Mouse (Mus musculus) liver, adult 2 months (tissue): ENCODE measurements around the gene Slc38a3. TPM values are rescaled to one million over a fixed set of nuclear protein-coding genes. Genes with fewer than 3 reads are reported as not detected.
A peak's percentile ranks its signal among the peaks of the same experiment; 100 is the strongest.

ENCODE experiments used
- DNase-seq: peaks from one replicate; pipeline ENCODE4 v3.0.0-alpha.2; 2011; ENCODE audit warnings: low read depth, low spot score; ENCODE audit errors: extremely low read depth
- H3K27ac ChIP-seq: fragments of 200-500 bp; replicated peaks from 2 replicates; pipeline ENCODE4 v1.5.1; 2012; ENCODE audit warnings: low read depth, mild to moderate bottlenecking, control low read depth, inconsistent platforms, low read length; ENCODE audit not compliant: insufficient read depth
- H3K27me3 ChIP-seq: fragments of 200-500 bp; 2 replicates; pipeline ENCODE4 v1.6.1; 2012; ENCODE audit warnings: mild to moderate bottlenecking, moderate library complexity, low read length, inconsistent platforms; ENCODE audit not compliant: control insufficient read depth, insufficient read depth
- H3K36me3 ChIP-seq: fragments of 200-500 bp; 2 replicates; pipeline ENCODE4 v1.6.1; 2012; ENCODE audit warnings: low read length, inconsistent platforms; ENCODE audit not compliant: control insufficient read depth, insufficient read depth
- H3K4me1 ChIP-seq: fragments of 200-500 bp; 2 replicates; pipeline ENCODE4 v1.6.1; 2011; ENCODE audit warnings: low read length; ENCODE audit not compliant: control insufficient read depth, insufficient read depth
- H3K4me3 ChIP-seq: fragments of 200-500 bp; 2 replicates; pipeline ENCODE4 v1.5.1; 2011; ENCODE audit warnings: low read depth, mild to moderate bottlenecking, control low read depth, low read length, moderate library complexity; ENCODE audit not compliant: insufficient read depth
- H3K79me2 ChIP-seq: fragments of 200-500 bp; 2 replicates; pipeline ENCODE4 v1.6.1; 2012; ENCODE audit warnings: inconsistent platforms, mild to moderate bottlenecking, low read length, moderate library complexity; ENCODE audit not compliant: control insufficient read depth, insufficient read depth
- H3K9ac ChIP-seq: fragments of 200-500 bp; 2 replicates; pipeline ENCODE4 v1.6.1; 2012; ENCODE audit warnings: low read depth, mild to moderate bottlenecking, control low read depth, inconsistent platforms, low read length
- CTCF ChIP-seq: fragments of 200-500 bp; IDR thresholded peaks from 2 replicates; pipeline ENCODE4 v1.5.1; 2011; ENCODE audit warnings: low read depth, low read length, control low read depth
- POLR2A ChIP-seq: fragments of 200-500 bp; IDR thresholded peaks from 2 replicates; pipeline ENCODE4 v1.6.1; 2011; ENCODE audit warnings: low read length, control low read depth; ENCODE audit not compliant: insufficient read depth; ENCODE audit errors: extremely low read depth
- WGBS: fragments of 180-500 bp; shearing (Covaris S2); methylation state at CpG from one replicate; pipeline ENCODE4 v1.1.7; 2018; 5-methylcytosine and 5-hydroxymethylcytosine counted together
- polyA plus RNA-seq: library from polyadenylated mRNA; depleted of rRNA; stranded (reverse); fragments of >200 nt; gene quantifications from 2 replicates; pipeline ENCODE4 v1.2.3, GENCODE M21; 2012
- total RNA-seq: library from RNA; depleted of rRNA; stranded (reverse); fragments of >200 nt; gene quantifications from 2 replicates; pipeline ENCODE4 v1.2.3, GENCODE M21; 2014

Gene Slc38a3
- total and polyA plus RNA-seq, 2 experiments, result 982 to 4,585 TPM

DNA sequence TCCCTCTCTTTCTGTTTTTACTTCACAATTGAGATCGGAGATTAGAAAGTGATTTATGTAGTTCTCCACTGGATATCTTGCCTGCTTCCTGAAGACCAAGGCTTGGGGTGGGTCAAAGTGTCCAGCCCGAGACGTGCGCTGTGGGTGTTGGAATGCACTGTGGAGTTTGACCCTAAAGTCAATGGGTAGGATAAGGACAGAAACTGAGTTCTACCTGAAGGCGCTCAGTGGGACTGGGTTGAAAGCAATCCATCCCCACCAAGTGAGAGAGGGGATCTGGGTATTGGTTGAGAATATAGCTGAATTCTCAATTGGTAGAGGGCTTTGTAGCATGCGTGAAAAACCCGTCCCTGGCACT, 24.2 kb downstream of the Slc38a3 start:
- H3K79me2 ChIP-seq, result no peaks in the 10 kb centered on the region
- DNase-seq, result peak; percentile 21
- H3K4me1 ChIP-seq, result peaks cover 6% of the 10 kb centered on the region
- no peak overlapping the region for H3K4me3 ChIP-seq
- TF ChIP-seq CTCF (no peak), POLR2A (no peak)
- H3K27ac ChIP-seq, result no peak overlapping the region
- no peak overlapping the region for H3K9ac ChIP-seq
- no peaks in the 10 kb centered on the region for H3K36me3 ChIP-seq
- H3K27me3 ChIP-seq, result no peaks in the 10 kb centered on the region
- WGBS, result 39% methylated on average over 7 of the region's 7 CpGs

DNA sequence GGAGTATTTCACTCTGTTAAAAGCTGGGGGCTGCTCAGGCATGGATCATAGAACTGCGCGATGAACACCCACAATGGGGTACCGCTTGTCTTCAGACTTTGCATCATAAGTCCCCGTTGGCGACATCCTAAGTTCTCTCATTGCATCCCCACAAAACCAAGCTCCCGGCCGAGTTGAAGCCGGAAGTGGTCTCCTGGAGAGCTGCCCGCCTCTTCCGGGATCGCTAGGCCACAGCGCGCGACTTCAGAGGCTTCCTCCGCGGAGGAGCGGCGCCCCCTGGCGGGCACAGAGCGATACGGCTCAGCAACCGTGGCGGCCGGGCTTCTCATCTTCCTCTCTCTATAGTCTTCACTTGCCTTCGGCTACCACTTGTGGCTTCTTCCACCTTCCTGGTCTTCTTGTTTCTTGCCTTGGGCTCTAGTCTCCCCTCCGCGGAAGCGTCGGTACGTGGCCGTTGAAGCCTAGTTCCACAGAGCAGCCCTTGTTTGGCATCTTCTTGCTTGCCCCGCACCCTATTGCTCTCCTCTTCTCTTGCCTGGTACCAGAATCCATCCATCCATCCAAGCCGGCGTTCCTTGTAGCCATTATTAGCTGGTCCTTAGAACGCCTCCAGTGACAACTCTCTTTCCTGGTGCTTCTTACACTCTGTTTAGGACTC, 24.7 kb downstream of the Slc38a3 start:
- DNase-seq, result peak; percentile 48
- Histone ChIP-seq H3K9ac (peak overlapping the region; percentile 66), H3K79me2 (no peaks in the 10 kb centered on the region), H3K36me3 (no peaks in the 10 kb centered on the region), H3K27me3 (no peaks in the 10 kb centered on the region), H3K4me3 (peak overlapping the region; percentile 46), H3K4me1 (peaks cover 6% of the 10 kb centered on the region), H3K27ac (no peak overlapping the region)
- peak; percentile 90 for TF ChIP-seq CTCF
- TF ChIP-seq POLR2A, result no peak
- WGBS, result 3% methylated on average over 35 of the region's 35 CpGs

DNA sequence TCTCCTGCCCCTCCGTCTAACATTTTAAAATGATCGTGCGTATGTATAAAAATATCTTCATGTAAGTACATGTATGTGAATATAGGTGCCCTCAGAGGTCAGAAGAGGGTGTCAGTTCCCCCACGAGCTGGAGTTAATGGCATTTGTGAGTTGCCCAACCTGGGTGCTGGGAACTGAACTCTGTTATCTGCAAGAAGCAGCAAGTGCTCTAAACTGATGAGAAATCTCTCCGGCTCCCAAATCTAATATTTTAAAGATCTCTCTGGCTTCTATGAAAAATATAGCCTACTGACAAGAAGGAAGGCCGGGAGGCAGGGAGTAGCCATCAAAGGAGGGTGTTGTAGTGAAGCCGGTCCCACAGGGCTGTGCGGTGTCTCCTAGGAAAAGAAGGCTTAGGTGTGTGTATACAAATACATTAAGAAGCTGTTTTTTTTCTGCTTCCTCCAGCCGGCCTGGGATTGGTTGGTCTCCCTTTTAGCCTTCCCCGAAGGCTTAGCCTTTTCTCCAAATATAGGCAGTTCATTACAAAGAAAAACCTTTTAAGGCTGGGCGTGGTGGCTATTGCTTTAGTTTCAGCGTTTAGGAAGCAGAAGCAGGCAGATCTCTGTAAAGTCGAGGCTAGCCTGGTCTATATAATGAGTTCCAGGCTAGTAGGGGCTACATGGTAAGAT, 25.7 kb downstream of the Slc38a3 start:
- Histone ChIP-seq H3K79me2 (no peaks in the 10 kb centered on the region), H3K4me3 (no peak overlapping the region), H3K27me3 (no peaks in the 10 kb centered on the region), H3K27ac (no peak overlapping the region), H3K9ac (no peak overlapping the region), H3K36me3 (no peaks in the 10 kb centered on the region), H3K4me1 (peaks cover 6% of the 10 kb centered on the region)
- no peak for DNase-seq
- WGBS, result 93% methylated on average over 13 of the region's 13 CpGs
- no peak for TF ChIP-seq CTCF
- no peak for TF ChIP-seq POLR2A

DNA sequence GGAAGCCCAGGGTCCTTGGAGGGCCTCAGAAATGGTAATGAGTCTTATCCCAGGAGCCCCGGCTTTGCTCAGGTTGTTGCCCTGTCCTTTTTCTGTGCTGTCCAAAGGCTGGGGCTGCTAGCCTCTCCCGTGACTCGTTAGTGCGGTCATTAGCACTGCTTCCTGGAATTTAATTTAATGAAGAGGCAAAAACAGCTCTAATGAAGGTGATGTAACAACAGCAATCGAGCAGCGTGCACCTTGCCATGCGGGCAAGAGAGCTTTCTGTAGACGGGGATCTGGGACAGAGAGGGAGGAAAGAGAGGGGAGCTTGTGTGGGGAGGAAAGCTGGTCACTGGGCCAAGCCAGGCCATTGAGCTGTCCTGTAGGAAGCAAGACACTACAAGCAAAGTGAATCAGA, 27.7 kb downstream of the Slc38a3 start:
- DNase-seq, result no peak
- no peak overlapping the region for H3K9ac ChIP-seq
- TF ChIP-seq POLR2A, result no peak
- TF ChIP-seq CTCF, result no peak
- no peak overlapping the region for H3K4me3 ChIP-seq
- no peaks in the 10 kb centered on the region for H3K79me2 ChIP-seq
- WGBS, result 87% methylated on average over 8 of the region's 8 CpGs
- H3K4me1 ChIP-seq, result peaks cover 6% of the 10 kb centered on the region
- H3K27me3 ChIP-seq, result no peaks in the 10 kb centered on the region
- no peaks in the 10 kb centered on the region for H3K36me3 ChIP-seq
- H3K27ac ChIP-seq, result no peak overlapping the region

DNA sequence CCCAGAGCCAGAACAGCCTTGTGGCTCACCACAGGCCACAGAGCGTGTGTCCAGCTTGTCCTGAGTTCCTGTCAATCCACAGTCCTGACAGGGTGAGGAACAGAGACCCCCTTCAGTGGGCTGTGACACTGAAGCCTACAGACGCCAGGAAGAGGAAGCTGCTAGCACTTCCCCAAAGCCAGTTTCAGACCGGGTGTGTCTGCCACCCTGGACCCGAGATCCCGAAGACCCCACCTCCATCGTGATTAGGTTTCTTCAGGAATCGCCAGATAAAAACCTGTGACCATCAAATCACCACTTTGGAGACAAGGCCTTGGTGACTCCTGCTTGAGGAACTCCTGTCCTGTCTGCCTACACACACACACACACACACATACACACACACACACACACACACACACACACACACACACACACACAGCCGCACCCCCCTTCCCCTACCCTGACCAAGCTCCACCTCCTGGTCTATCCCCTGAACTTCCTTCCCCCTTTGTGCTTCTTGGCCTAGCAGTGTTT, 29.0 kb downstream of the Slc38a3 start:
- Histone ChIP-seq H3K9ac (no peak overlapping the region), H3K4me3 (no peak overlapping the region), H3K27ac (peak overlapping the region; percentile 9)

DNA sequence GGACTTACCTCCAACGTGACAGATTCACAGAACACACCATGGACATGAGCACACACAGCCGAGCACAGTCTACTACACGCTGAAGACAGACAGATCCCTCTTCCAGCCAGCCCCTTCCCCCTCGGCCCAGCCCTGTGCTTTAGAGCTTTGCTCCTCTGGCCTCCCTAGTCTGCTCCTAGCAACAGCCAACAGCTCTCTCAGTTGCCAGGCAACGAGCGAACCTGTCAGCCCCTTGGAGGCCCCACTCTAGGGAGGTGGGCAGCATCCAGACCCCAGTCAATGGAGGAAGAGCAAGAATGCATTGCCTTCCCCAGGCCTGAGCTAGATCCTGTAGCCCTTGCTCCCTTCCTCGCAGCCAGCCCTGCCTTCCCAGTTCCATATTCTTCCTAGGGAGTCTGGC, 32.3 kb downstream of the Slc38a3 start:
- Histone ChIP-seq H3K9ac (no peak overlapping the region), H3K36me3 (no peaks in the 10 kb centered on the region), H3K27me3 (no peaks in the 10 kb centered on the region), H3K4me1 (peaks cover 12% of the 10 kb centered on the region; the same call in 1 of the 2 replicates), H3K27ac (no peak overlapping the region), H3K79me2 (peaks cover 24% of the 10 kb centered on the region), H3K4me3 (no peak overlapping the region)
- DNase-seq, result no peak
- no peak for TF ChIP-seq CTCF
- TF ChIP-seq POLR2A, result no peak
- WGBS, result 94% methylated on average over 7 of the region's 7 CpGs

More for the DNA sequence above, 29.0 kb downstream of the Slc38a3 start:
- peak; percentile 27 for DNase-seq
- H3K27me3 ChIP-seq, result no peaks in the 10 kb centered on the region
- TF ChIP-seq CTCF (no peak), POLR2A (no peak)
- WGBS, result 67% methylated on average over 8 of the region's 8 CpGs
- H3K79me2 ChIP-seq, result no peaks in the 10 kb centered on the region
- no peaks in the 10 kb centered on the region for H3K36me3 ChIP-seq
- peaks cover 7% of the 10 kb centered on the region for H3K4me1 ChIP-seq
